19 mouse cellular contexts compared by ENCODE assay signal in genomic region chr1:33551350-33551749, GRCm38 (mm10).
A peak's percentile ranks its signal among the peaks of the same experiment; 100 is the strongest.
DNase-seq lines count a peak whose midpoint lies in the region.
"Had no signal": no experiment of that assay in that cellular context is flagged by ENCODE, and none has a peak within 500 bp of the region (broad histone marks: within the 10 kb centered on the region; RNA-seq: fewer than 3 reads in every experiment).

No protein-coding gene starts in this region.

- peak; percentile 26 for DNase-seq in adrenal gland, postnatal 10 days
- DNase-seq in adrenal gland, adult 8-10 months, result no peak
- peak; percentile 8 to 20 for DNase-seq in heart, postnatal 10 days
- DNase-seq in heart, adult 9 months (ENCODE audit: low spot score in 2 of 2), result no peak
- peak; percentile 9 for DNase-seq in spleen, adult 12 weeks (ENCODE audit: low spot score)
- DNase-seq in spleen, postnatal 14 days (ENCODE audit: low spot score in 2 of 2), result no peak
- DNase-seq in spleen, postnatal 36 days (ENCODE audit: low spot score in 2 of 2), result peak; percentile 64 to 67
- DNase-seq in lung, postnatal 4 days, result no peak
- DNase-seq: cerebellum, adult 8-10 months; cerebellum, postnatal 25 days; gastrocnemius, postnatal 36 days; heart, postnatal 36 days; kidney, adult 8-10 months; kidney, postnatal 10 days; layer of hippocampus, postnatal 36 days; left cerebral cortex, postnatal 4 days; right cerebral cortex, postnatal 25 days; thymus, adult 18-20 months; thymus, postnatal 25 days had no signal

- intact Hi-C loops in heart, postnatal 10 days (cut with DNase I), result no loop called here

Comparison
In these comparisons a context has a peak if more than half of its experiments do, and no peak if none do; other contexts are left out.
1. DNase-seq: peak in adrenal gland, postnatal 10 days (single experiment), heart, postnatal 10 days (2 of 2), spleen, adult 12 weeks (single experiment) and spleen, postnatal 36 days (2 of 2); none in adrenal gland, adult 8-10 months (single experiment), heart, adult 9 months (0 of 2), spleen, postnatal 14 days (0 of 2) and lung, postnatal 4 days (0 of 2).